Mouse (Mus musculus) thymus, adult 2 months (tissue): ENCODE measurements at regions not wholly inside any gene's neighbourhood (a gene's known extent, or its start where the extent isn't known, plus 50 kb on each side); places are given as distances from the start of the nearest gene placed in this dataset.

Experiments used
- DNase-seq: peaks from one replicate; pipeline ENCODE4 v3.0.0; 2021
- H3K27ac ChIP-seq: fragments of 200-500 bp; 2 replicates; pipeline ENCODE4 v1.5.1; 2012; ENCODE audit warnings: low read length, control low read depth; ENCODE audit not compliant: control insufficient read depth, insufficient read depth
- H3K27me3 ChIP-seq: fragments of 200-500 bp; 2 replicates; pipeline ENCODE4 v1.6.1; 2012; ENCODE audit warnings: mild to moderate bottlenecking, low read length, moderate library complexity, mixed read lengths; ENCODE audit not compliant: control insufficient read depth, insufficient read depth
- H3K36me3 ChIP-seq: fragments of 200-500 bp; 2 replicates; pipeline ENCODE4 v1.6.1; 2012; ENCODE audit warnings: mild to moderate bottlenecking, low read length, moderate library complexity; ENCODE audit not compliant: control insufficient read depth, insufficient read depth
- H3K4me1 ChIP-seq: fragments of 200-500 bp; replicated peaks from 2 replicates; pipeline ENCODE4 v1.6.1; 2012; ENCODE audit warnings: low read length; ENCODE audit not compliant: control insufficient read depth, insufficient read depth
- H3K4me3 ChIP-seq: fragments of 200-500 bp; 2 replicates; pipeline ENCODE4 v1.5.1; 2012; ENCODE audit warnings: mild to moderate bottlenecking, low read length, control low read depth, moderate library complexity; ENCODE audit not compliant: control insufficient read depth, insufficient read depth
- CTCF ChIP-seq: fragments of 200-500 bp; IDR thresholded peaks from 2 replicates; pipeline ENCODE4 v1.5.1; 2012; ENCODE audit warnings: mild to moderate bottlenecking, control low read depth, low read length, moderate library complexity, borderline replicate concordance; ENCODE audit not compliant: control insufficient read depth, poor library complexity, insufficient read depth; ENCODE audit errors: extremely low read depth
- POLR2A ChIP-seq: fragments of 200-500 bp; IDR thresholded peaks from 2 replicates; pipeline ENCODE4 v1.6.1; 2012; ENCODE audit warnings: mild to moderate bottlenecking, low read length, control low read depth, moderate library complexity; ENCODE audit not compliant: control insufficient read depth, poor library complexity, insufficient read depth; ENCODE audit errors: extremely low read depth
- WGBS: fragments of 180-500 bp; shearing (Covaris S2); methylation state at CpG from one replicate; pipeline ENCODE4 v1.1.7; 2018; 5-methylcytosine and 5-hydroxymethylcytosine counted together

DNA sequence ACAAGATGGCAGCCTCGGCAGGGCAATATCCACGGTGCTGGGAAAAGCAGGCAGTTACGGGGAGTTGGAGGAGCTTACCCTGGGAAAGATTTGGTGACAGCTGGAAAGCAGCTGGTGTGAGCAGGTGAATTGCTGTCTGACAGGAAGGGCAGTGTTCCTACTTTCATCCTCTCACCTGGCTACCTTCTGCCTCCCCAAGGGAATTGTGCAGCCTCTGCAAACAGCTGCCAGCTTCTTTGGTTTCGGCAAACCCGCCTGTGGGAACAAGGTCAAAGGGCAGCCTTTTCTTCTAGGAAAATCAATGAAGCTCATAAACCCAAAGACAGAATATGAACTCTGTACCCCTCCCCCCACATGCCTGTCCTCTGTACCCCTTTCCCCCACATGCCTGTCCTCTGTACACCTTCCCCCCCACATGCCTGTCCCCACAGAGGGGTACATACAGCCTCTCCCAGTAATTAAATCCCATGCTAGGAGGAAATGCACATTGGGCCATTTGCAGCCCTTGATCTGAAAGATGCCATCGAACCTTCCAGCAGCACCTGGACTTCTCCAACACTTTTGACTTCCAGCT lies 102.3 kb upstream of the Xylt1 start:
- Histone ChIP-seq H3K36me3 (no peaks in the 10 kb centered on the region), H3K4me1 (no peaks in the 10 kb centered on the region), H3K4me3 (no peak overlapping the region), H3K27ac (no peak overlapping the region), H3K27me3 (no peaks in the 10 kb centered on the region)
- TF ChIP-seq POLR2A (no peak), CTCF (no peak)
- DNase-seq: no peak
- 80% methylated on average over 6 of the region's 6 CpGs for WGBS

GRCm38 (mm10) chr7:117282194-117282593 lies 98.6 kb upstream of the Xylt1 start:
- no peaks in the 10 kb centered on the region for H3K36me3 ChIP-seq
- no peaks in the 10 kb centered on the region for H3K27me3 ChIP-seq
- 89% methylated on average over 1 of the region's 1 CpGs for WGBS
- no peak overlapping the region for H3K4me3 ChIP-seq
- TF ChIP-seq POLR2A: no peak
- no peaks in the 10 kb centered on the region for H3K4me1 ChIP-seq
- DNase-seq: no peak
- H3K27ac ChIP-seq: no peak overlapping the region

DNA sequence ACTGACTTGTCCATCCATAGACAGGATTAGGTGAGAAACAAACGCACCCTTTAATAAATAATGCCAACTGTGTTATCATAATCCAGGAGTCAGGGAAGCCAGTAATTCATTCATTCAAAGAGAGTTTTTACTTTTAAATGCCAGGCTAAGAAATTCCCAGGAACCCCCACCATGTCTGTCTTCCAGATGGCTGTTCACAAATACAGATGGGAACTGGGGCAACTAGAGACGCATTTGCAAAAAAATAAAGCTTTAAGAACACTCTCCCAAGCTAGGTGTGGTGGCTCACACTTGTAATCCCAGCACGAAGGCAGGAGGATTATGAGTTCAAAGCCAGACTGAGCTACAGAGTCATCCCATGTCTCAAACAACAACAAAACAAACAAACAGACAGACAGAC lies 95.6 kb upstream of the Xylt1 start:
- H3K27me3 ChIP-seq: no peaks in the 10 kb centered on the region
- WGBS: 85% methylated on average over 3 of the region's 3 CpGs

GRCm38 (mm10) chr7:117285985-117286384 lies 94.8 kb upstream of the Xylt1 start:
- DNase-seq: no peak
- Histone ChIP-seq H3K36me3 (no peaks in the 10 kb centered on the region), H3K27ac (no peak overlapping the region), H3K4me1 (no peaks in the 10 kb centered on the region), H3K4me3 (no peak overlapping the region), H3K27me3 (no peaks in the 10 kb centered on the region)
- TF ChIP-seq CTCF: no peak
- TF ChIP-seq POLR2A: no peak
- WGBS: 86% methylated on average over 5 of the region's 5 CpGs

More for the DNA sequence above, 95.6 kb upstream of the Xylt1 start:
- Histone ChIP-seq H3K36me3 (no peaks in the 10 kb centered on the region), H3K27ac (no peak overlapping the region), H3K4me3 (no peak overlapping the region), H3K4me1 (no peaks in the 10 kb centered on the region)
- TF ChIP-seq POLR2A: no peak
- TF ChIP-seq CTCF: no peak
- no peak for DNase-seq

GRCm38 (mm10) chr7:117303705-117304104 lies 77.1 kb upstream of the Xylt1 start:
- 24% methylated on average over 2 of the region's 2 CpGs for WGBS

DNA sequence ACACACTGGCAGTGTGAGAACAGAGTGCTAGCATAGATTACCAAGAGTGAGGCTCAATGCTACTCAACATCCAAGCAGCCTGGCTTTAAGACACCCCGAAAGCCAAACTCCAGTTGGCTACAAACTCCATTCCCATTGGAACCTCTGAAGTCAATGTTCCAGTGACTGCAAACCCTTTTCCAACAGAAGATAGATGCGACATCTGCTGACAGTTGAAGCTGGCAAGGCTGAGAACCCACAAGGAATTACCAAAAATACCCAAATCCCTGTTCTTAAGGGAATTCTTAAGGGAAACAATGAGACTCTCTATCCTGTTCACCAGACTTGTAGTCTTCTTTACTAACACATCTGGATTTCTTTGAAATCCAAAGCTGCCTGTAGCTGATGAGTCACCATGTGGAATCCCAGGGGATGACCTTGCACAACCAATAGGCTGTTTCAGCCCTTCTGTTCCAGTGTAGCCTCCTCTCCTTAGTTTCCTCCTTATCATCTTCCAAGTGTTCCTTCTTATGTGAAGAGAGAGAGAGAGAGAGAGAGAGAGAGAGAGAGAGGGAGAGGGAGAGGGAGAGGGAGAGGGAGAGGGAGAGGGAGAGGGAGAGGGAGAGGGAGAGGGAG lies 70.1 kb upstream of the Xylt1 start:
- Histone ChIP-seq H3K4me3 (no peak overlapping the region), H3K4me1 (no peaks in the 10 kb centered on the region), H3K27me3 (no peaks in the 10 kb centered on the region), H3K27ac (no peak overlapping the region), H3K36me3 (no peaks in the 10 kb centered on the region)
- no peak for DNase-seq
- TF ChIP-seq POLR2A: no peak
- no peak for TF ChIP-seq CTCF
- WGBS: 93% methylated on average over 2 of the region's 2 CpGs

More at GRCm38 (mm10) chr7:117303705-117304104, 77.1 kb upstream of the Xylt1 start:
- no peak overlapping the region for H3K27ac ChIP-seq
- H3K4me1 ChIP-seq: no peaks in the 10 kb centered on the region
- H3K36me3 ChIP-seq: no peaks in the 10 kb centered on the region
- no peaks in the 10 kb centered on the region for H3K27me3 ChIP-seq
- no peak for TF ChIP-seq CTCF
- no peak for TF ChIP-seq POLR2A
- no peak overlapping the region for H3K4me3 ChIP-seq
- DNase-seq: no peak

DNA sequence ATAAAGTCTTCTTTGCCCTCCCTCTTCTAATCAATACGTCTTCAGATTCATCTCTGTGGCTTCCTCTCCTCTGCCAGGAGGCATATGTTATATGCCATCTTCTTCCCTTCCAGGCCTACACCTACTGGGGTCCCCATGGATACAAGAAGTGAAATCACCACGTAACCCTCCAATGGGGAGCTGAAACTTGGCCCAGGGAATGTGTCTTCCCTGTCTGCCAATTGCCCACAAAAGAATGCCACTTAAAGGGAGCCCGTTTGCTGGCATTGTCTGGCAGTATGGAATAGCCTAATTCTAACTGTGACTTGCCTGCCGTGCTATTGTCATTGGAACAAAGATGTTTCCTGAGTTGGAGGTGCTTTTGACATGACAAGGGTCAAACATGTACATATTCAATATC lies 69.5 kb upstream of the Xylt1 start:
- Histone ChIP-seq H3K4me3 (no peak overlapping the region), H3K36me3 (no peaks in the 10 kb centered on the region), H3K27ac (no peak overlapping the region), H3K4me1 (no peaks in the 10 kb centered on the region), H3K27me3 (no peaks in the 10 kb centered on the region)
- 75% methylated on average over 4 of the region's 4 CpGs for WGBS
- no peak for DNase-seq
- TF ChIP-seq POLR2A (no peak), CTCF (no peak)
